Mouse (Mus musculus): ENCODE results near the gene Plch2. TPM values are rescaled to one million over a fixed set of nuclear protein-coding genes. Genes with fewer than 3 reads are reported as not detected.

Plch2 gene
- total RNA-seq, 4 experiments from 2014 or later = 0.46 to 2.3 (median 1.1) TPM

DNA sequence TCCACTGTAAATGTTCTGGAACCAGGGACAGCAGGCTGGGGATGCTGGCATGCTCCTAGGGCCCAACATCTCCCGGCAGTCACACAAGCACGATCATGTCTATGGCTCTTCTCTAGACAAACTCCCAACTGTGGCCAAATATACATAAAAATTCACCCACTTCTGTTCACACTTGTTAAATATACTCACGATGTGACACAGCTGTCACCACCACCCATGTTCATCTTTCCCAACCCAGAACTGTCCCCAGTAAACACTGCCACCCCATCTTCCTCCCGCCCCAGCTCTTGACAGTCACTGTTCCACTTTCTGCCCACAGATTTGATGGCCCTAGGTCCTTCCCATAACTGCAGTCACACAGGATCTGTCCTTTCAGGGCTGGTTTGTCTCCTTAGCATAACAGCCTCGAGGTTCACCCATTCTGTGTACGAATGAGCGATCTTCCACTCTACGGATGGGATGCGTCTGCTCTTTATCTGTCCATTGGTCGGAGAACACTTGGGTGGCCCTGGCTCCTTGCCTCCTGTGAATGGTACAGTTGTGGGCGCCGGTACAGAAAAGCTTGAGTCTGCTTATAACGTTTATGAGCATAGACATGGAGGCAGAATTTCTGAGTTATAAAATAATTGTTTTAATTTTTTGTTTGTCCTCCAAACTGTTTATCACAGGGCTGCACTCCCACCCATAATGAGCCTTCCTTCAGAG is 99.1 kb downstream of the Plch2 start:
- DNase-seq = no peak

DNA sequence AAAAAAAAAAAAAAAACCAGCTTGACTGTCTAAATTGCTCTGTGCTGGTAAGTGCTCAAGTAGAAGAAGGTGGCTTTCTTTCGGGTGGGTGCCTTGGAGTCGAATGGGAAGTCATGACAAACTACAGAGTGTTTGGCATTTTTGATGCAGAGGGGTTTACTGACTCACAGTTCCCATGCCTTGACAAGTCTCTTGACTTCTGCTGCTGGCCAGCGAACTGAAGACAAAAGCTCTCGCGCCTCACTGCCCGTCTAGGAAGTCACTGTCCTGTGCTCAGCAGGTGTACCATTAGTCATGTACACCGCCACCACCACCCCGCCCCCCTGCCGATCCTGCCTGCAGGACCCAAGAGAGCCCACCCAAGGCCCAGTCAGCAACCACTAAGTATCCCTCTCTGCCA is 100.0 kb downstream of the Plch2 start:
- no peak for DNase-seq

DNA sequence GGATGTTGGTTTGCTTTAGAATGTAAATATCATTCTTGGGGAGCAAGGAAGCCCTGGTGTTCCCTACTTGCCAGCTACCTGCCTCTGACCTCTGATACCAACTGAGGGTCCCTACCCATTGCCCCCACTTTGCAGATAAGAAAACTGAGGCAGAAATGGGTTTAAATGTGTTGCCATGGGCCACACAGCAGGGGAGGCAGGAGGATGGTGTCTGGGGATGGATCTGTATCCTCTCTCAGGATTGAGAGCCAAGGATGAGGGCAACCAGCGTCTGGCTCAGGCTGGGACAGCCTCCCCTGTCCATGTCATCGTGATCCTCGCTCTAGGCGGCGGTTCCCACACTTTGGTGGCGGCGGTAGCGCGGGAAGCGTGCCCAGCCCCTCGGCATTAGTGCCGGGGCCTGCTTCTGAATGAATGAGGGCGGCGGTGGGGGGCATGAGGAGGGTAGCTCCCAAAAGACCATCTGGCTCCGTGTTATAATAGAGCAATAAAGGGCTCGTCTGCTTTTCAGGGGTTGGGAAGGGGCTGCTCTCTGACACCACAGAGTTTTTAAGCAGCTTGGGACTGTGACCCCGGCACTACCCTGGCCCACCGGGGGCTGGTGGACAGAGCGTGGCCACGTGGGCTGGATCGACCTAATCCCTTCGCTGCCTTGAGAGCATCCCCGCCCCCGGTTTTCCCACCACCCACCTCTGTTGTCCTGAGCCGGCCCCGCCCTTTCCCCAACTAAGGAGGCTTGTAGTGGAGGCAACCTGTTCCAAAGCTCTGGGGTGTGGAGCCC is 103.9 kb downstream of the Plch2 start:
- no peak for DNase-seq

DNA sequence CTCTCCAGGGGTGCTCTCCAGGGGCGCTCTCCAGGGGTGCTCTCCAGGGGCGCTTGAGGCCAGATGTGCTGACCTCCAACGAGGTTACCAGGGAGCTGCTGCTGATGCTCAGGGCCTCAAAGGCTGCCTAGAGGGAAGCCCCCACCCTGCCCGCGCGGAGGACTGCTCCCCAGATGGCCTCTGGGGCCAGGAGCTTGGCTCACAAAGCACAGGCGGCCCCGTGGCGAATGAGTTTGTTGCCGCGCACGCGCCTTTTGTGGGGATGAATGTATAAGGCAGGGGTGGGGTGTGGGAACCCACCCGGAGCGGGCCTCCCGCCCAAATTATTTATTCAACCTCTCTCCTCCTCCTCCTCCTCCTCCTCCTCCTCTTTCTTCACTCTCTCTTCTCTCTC is 107.0 kb downstream of the Plch2 start:
- no peak for DNase-seq

DNA sequence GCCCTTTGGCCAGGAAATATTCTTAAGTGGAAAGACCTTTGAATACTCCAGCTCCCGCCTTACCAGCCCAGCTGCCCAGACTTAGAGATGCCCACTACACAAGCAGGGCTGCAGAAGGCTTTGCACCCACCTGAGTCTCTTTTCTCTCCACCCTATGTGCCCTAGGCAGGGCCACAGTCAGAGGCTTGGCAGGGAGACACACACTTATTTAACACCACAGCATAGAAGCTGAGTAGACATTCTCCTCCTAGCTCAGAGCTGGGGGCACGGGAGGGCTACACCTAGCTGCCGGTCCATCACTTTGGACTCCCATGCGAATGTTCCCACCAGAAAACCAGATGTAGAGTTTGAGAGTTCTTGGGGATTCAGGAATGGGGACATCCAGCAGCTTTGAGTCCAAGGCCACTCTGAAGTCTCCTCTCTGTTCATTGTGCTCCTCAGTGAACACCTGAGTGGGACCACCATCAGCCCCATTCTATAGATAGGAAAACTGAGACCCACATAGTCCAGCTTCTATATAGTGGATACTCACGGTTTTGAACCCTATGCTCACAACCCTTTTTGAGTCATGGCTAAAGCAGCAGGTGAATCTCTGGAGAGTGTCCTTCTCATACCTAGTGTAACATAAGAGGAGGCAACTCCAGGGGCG is 107.5 kb downstream of the Plch2 start:
- no peak for DNase-seq

DNA sequence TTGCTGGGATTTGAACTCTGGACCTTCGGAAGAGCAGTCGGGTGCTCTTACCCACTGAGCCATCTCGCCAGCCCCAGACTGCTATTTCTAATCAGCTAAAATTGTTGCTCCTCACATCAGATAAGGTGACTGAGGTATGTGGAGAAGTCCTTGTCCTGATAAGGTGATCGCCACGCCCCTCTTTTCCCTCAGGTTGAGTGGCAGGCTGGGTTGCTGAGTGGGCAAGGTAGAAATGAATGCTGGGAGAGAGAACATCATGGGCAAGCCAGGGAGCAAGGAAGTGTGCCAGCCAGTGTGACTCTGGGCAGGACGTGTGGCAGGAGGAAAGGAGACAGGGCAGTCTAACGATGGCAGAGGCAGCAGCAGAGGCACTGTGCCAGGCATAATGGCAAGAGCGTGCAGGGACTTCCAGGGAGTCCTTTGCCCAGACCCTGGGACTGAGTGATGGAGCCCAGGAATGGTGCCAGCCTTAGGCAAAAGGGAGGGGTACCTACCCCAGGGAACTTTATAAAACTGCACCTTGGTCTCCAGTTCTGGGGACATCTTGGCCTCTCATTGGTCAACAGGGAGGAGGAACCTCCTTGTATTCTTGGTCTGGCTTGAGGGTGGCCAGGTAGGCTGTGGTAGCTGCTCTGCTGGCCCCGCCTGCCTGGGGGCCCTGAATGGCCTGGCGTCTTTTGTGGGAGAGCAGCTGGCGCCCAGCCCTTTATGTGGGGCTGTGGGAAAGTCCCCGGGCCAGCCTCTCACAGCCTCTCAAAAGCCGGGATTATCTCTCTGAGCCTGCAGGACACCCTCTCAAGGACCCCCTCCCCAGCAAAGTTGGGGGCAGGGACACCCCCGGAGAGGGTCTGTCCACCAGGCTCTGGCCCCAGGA is 108.3 kb downstream of the Plch2 start:
- DNase-seq = no peak

DNA sequence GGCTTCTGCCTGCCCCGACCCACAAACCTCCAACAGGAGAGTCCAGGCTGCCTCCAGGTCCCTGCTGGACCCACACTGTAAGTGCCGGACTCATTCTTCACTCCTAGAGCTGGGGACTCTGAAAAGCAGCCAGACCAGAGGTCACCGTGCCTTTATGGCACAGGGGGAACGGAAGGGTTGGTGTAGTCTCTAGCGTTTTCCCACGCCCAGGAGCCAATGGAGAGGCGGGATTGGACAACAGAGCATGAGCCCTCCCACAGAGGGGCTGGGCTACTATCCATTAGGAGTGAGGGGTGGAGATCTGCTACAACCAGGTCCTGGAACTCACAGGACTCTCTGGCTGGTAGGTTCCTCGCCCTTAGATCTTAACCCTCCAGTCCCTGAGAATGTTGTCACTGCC is 110.3 kb downstream of the Plch2 start:
- peak; percentile 70 for DNase-seq

DNA sequence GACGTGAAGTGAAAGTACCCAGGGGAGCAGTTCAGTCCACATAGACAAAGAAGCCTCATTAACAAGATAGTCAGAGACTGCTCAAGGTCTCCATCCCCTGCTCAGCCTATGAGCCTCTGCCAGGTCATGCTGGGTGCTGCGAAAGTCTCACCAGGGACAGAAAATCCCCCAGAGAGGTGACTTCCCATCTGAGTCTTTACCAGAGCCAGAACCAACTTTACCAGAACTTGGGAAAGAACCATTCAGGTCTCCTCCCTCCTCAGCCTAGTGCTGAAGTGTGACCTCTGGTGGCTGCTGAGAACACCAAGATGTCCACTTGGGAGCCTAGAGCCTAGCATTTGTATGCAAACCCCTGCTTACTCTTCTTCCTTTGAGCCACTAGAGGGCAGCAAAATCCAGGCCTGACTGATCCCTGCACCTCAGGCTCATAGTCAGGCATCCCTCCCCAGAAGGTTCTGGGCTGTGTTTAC is 112.4 kb downstream of the Plch2 start:
- DNase-seq = peak; percentile 76

DNA sequence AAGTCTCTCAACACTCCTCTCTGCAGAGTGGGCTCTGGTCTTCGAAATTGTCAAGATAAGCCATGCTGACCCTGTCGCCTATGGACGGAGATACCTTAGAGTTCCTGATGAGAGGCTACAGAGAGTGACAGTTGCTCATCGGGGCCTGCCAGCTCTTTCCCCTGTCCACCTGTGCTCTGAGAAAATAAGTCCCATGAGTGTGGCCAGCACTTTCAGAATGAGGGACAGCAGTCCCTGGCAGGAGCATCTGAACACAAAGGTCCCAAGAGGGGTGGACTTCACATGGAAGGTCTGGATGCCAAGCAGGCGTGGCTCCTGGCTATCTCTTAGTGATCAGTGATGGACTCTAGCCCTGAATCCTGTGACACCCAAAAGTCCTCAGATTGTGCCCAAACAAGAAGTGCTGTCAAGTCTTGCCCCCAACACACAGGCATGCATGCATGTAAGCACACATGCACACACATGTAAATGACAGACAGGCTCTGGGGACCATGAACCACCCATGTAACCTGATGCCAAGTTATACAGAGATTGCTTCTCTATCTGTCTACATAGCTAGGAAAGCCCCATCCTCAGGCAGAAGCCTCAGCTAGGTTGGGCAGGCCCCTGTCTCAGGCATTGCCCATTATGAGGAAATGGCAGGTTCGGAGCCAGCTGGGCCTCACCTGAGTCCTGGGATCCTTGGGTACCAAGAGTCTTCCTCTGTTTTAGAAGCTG is 113.1 kb downstream of the Plch2 start:
- no peak for DNase-seq

DNA sequence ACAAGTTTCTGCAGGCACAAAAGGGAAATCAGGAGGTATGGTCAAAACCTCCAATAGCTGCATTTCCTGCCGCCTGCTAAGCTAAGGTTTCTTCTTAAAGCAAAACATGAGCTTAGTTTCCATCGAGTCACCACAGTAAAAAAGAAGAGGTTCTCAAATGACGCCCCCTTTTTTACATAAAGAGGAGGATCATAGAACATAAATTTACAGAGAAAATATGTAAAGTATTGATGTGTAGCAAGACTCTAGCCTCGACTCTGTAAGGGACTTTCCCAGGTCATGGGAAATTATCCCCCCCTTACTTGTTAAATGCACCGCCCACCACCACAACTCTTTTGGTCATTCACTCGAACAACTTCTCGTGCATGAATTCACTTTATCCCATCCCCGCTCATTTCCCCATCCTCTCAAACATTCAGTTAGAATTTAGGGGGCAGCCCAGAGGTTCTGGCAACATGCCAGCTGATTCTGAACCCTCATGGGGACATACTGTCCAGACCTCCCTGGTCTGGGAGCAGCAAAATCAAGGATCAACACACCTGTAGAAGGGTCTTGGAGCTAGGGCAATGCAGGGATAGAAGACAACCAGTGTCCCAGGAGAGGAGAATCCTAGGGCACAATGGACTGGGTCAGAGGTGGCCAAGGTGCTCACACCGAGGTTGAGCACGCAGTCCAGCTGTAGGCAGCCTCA is 113.8 kb downstream of the Plch2 start:
- no peak for DNase-seq

DNA sequence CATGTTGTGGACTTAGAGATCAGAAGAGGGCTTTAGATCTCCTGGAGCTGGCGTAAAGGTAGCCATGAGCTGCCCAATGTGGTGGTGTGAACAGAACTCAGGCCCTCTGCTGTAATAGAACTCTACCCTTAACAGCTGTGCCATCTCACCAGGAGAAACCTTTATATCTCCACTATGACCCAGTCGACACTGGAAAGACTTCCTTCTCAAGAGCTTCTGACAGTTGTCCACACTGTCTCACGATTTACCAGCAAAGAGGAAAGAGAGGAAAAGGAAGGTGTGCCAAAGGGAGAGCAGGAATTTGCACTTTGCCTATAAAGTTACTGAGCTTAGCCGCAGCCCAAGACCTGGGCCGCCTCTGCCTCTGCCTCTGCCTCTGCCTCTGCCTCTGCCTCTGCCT is 114.8 kb downstream of the Plch2 start:
- no peak for DNase-seq

DNA sequence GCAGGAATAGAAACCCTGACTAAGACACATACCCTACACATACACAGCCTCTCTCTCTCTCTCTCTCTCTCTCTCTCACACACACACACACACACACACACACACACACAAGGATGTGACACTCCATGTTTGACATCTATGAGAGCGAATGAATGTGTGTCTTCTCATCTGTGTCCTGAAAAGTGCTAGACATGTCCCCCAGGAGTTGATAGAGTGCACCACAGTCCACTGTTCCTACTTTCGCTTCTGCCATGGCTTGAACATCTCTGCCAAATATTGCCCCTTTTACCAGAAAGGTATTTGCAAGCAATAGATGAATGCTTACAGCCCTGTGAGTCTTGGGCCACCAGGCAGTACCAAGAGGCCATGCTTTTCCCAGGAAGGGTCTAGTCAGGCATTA is 116.4 kb downstream of the Plch2 start:
- DNase-seq = no peak

DNA sequence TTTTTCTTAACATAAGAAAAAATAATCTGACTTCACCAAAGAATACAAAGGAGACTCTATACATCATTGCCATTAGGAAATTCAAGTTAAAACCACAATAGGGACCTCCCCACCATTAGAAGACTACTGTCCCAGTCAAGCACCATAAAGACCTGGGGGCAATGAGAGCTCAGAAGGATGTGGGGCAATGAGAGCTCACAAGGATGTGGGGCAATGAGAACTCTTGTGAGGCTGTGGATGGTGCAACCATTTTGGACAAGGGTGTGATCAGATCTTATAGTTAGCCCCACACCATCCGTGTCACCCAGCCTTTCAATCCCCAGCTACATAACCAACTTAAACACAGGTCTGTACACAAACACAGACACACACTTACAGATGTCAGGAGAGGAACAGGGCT is 118.8 kb downstream of the Plch2 start:
- no peak for DNase-seq

DNA sequence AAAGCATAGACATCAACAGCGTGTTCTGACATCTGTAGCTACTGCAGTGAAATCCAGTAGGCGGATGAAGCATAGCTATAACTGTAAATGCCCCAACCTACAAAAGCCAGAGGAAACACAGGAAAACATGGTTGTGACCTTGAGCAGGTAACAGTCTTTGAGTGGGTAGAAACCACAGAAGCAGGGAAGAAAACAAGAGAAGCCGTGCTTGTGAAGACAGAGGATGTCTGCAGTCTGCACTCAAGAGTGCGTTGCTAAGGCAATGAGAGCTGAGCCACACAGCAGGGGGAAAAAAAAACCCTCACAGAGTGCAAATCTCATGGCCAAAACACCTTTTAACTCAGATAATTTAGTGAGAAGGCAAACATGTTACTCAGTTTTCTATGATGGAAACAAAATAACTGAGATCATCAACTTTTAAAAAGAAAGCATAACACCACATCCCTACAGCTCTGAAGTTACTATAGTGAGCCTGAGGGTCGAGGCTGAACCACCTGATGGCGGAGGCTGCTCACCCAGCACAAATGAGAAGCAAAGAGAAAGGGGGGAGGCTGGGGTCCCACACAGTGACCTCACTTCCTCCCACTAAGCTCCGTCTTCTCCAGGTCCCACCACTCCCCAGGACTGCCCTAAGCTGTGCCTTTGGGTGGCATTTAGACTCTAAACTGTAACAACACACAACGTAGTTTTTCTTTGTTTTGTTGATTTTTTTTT is 119.9 kb downstream of the Plch2 start:
- DNase-seq = no peak

DNA sequence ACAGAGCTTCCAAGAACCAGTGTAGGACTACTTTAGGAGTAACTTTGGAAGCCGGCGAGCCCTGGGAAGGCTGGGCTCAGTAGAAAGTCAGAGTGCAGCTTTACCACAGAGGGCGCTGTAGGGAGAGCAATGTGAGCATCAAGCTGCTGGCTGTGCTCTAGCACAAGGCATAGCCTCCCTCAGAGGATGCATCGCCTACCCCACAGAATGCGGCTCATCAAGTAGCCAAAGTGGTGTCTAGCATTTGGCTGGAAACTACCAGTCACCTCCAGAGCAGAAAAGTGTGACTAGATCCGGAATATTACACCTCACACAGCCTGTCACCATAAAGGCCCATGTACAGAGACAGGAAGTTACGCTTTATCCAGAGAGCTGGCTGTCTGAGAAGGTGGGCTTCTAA is 120.8 kb downstream of the Plch2 start:
- DNase-seq = no peak

DNA sequence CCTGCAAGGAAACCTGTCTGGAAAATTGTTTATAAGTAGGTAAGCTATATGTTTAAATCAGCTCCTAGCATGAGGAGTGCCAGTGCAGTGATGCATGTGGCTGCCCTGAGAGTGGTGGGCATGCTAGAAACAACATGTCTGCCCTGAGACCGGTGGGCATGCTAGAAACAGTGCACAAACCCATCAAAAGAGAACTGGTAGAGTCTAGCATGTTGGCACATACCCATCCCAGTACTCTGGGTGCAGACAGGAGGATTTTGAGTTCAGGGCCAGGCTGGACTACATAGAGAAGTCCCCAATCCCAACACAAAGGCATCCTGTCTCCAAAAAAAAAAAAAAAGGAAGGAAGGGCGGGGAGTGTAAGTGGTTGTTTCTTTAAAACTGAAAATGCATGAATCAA is 121.8 kb downstream of the Plch2 start:
- no peak for DNase-seq

DNA sequence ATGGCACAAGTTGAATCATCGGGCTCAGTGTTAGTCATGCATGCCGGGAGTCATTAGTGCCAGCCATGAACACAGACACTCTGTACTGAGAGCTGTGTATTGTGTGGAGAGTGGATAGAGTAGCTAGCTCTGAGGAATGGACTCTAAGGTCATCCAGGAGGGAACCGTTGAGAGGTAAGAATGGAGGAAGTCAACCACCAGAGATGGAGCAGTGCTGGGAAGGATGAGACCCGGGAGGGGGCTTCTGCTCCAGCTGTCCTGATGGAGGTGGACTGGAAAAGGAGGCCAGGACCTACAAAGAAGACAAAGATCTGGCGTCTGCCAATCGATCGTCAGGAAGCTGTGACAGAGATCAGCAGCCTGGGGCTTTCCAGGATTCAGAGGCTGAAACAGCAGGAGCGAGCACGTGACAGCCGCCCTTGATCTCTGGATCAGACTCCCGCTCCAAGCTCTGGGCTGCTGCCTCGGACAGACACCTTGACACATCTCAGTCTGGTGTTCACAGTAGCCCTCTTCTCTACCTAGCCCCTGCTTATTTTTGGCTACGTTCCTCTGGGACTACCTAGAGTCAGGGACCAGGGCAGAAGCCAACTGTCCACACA is 123.2 kb downstream of the Plch2 start:
- DNase-seq = no peak
